Mouse (Mus musculus) kidney, postnatal 25 days (tissue): ENCODE measurements around the gene Pou2f1.

ENCODE experiments used
- DNase-seq, 2 experiments: peaks; one replicate each; pipeline ENCODE4 v3.0.0; 2021; ENCODE audit warnings: mixed read lengths in 2 of 2

The Pou2f1 gene

DNA sequence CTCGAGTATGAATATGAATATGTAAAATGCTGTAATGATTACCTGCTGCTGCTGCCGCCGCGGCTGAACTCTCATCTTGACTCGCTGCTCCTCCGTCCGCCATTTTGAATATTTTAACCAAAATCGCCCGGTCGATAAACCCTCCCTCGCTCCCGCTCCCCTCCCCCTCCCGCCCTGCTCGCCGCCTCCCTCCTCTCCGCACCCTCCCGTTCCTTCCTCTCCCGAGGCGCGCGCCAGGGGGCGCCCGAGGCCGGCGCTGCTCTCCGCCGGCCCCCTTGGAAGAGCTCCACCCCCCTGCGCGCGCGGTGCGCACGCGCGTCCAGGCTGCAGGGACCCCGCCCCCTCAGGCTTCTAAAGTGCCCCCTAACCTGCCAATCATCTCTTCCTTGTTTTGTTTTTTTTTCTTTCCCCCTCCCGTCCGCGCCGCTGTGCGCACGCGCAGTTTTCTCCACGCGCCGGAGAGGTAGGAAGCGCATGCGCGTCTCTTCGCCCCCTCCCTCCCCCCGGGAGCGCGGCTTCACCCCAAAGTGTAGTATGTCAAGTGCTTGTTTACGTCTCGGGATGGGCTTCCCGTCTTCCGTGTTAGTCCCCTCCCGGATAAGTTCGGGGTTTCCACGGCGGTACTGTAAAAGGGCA, at the start of gene Pou2f1:
Pou2f1 (minus strand) TSS at position 159 of the 636 bp plus-strand sequence.
- peak; percentile 97 to 98 for DNase-seq

DNA sequence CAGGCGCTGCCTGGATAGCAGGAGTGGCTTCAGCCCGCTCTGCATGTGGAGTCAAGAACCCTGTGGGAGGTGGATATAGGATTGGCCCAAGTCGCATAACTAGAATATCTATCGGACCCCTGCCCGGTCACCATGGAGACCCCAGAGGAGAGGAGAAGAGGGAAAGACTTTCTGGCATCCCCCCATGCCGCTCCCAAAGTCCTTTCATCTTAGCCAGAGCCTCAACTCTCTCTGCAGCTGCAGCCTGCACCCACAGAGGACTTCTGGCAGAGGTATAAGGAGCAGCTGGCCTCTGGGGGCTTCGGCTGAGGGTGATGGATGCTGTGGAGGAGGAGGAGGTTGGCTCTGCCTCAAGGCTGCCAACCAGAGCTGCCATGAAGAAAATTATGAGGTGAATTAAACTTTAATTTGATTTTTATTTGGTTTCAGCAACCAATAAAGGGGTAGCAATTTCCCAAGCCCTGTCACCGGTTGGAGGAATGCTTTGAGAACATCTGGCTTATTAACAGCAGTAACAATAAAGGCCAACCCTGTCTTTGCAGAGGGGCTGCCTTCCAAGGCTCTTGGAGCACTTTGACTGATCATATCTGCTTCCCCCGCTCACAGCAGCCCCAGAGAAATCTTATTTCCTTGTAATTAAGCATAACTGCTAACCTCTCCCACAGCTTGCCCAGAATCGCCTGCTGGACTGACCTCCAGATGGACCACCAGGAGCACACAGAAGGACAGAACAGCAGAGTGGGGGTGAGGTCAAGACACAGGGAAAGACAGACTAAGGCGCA, 46.8 kb upstream of the Pou2f1 start:
- no peak for DNase-seq

DNA sequence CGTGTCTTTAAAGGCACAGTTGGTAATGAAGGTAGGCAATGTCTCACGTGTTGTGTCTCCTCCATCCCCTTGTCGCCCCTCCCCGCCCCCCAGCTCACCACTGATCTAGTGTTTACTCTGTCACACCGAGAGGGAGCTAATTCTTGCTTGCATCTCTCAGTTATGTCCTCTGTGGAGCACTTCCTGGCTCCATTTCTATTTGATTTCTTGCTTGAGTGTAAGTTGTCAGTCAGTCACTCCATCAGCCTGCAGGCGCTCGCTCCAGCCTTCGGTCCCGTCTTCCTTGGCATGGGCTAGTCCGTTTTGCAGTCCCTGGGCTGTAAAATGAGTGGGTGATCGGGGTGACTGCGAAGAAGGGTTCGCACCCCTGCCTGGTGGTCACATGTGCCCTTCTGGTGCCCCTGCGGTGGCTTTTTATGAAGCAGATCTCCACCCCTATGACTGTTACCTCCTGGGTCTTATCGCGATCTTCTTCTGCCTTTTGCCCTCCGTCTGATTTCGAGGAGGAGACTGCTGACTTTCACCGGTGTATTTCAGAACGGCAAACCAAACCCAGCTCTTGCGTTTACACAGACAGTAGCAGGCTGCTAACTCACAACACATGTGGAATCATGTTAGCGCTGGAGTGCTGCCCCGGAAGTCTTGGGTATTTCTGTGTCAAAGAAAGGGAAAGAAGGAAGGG, 45.9 kb upstream of the Pou2f1 start:
- peak in 1 of 2 experiments; percentile 5 for DNase-seq

DNA sequence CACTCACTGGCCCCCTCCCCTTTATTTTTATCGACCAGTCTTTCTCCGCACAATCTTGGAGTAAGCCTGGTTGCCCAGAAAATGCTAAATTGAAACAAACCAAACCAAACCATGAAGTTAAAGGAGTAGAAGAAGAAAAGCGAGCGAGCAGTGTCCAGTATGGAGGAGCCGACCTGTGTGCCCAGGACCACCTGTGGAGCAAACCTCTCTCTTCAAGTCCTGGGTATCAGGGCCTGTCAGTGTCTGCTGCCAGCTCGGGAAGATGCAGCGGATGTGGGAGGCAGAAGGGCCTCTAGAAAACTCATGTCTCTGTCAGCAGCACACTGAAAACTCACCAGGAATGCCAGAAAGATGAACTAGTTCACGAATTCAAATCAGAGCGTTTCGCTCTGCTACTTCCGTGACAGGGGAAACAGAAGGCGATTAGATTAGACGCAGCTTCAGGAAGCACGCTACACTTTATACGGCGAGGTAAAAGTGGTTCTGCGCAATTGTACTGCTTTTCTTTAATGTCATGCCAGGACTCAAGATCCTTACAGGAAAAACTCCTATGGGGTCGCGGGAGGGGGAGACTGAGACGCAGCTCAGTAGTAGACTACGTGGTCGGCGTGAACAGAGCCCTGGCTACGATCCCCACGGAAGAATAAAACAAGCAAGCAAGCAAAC, 45.2 kb upstream of the Pou2f1 start:
- no peak for DNase-seq

DNA sequence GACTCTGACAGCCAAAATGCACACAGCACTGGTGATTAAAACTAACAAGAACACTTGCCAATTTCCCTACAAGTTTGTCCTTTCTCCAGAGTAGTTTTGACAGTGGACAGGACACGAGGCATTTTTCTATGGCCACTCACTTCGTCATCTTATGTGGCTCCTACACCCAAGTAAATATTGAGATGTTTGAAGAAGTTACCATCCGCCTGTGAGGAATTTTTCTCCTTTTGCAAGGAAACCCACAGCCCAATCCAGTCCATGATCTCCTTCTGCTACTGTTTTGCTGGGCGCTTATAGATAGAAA, 43.4 kb upstream of the Pou2f1 start:
- DNase-seq, result no peak

DNA sequence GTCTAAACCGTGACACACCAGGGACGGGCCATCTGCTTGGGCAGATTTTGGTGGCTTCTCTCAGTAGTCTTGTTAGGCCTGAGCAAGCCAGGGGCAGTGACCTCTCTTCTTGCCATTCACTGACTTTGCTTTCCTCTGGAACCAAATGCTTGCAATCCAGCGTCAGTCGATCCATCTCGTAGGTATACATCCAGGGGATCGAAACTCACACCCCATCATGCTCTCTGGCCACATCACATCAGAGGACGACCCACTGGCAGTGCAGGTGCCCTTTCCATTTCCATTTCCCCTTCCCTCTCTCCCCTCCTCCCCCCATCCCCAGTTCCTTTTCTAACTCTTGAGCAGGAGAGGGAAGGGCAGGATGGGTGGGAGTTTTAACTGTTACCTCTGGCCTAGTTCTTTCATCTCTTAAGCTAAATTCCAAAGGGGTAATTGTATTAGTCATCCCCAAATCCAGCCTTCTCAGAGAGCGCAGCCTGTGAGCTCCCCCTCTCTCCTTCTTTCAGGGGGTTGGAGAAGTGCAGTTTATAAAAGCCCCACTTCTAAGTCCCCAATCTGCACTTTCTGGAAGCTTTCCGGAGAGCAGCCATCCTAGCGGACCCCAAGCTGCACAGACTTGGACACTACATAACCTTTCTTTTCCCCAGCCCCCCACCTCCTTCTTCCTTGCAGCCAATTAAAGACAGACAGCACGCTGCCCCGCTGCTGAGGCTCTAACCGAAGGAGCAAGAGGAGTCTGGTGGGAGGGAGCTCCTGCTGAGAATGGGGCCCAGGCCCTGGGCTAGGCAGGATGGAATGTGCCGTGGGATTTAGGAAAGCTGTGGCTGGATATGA, 42.8 kb upstream of the Pou2f1 start:
- no peak for DNase-seq

DNA sequence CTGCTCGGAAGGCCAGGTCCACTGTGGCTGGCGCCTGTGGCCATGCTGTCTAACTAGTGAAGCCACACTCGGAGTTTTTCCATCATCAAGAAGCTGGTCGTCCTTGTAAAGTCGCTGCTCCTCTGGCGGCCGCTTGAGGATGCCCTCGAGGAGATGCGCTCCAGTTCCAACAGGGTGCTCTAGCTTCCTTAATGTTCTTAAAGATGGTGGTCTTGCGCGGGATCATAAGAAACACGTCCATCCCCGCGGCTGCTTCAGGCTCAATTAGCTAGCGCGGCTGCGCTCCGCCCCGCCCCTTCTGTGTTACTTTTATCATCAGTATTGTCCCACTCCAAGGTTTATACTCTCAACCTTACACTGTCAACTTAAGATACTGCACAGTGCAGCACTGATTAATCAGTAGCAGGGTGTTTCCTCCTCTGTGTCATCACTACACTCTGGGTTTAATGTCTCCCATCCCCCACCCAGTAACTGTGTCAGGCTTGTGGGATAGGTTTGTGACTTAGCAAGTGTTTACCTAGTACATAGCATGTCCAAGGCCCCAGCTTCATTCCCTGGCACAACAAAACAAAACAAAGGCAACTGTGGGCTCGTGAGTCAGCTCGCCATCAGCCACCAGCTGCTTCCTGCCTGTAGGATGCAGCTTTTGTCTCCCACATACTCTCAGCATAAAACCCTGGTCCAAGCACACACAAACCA, 41.1 kb upstream of the Pou2f1 start:
- no peak for DNase-seq

DNA sequence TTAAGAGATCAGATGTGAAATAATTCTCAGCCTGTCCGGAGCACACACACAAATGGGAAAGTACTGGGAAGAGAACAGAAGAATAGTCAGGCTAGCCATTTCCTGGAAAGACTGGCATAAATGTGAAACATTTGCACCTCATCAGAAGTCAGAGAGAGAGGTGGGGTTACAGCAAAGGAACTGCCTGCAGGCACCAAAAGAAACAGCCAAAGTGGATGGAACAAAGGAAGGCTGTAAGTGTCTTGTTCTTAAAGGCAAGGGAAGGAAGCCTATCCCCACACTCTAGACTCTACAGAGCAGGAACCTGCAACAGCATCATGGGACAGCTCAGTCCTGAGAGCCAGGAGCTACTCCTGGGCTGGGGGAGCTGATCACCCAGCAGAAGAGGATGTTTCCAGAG, 39.0 kb upstream of the Pou2f1 start:
- no peak for DNase-seq

DNA sequence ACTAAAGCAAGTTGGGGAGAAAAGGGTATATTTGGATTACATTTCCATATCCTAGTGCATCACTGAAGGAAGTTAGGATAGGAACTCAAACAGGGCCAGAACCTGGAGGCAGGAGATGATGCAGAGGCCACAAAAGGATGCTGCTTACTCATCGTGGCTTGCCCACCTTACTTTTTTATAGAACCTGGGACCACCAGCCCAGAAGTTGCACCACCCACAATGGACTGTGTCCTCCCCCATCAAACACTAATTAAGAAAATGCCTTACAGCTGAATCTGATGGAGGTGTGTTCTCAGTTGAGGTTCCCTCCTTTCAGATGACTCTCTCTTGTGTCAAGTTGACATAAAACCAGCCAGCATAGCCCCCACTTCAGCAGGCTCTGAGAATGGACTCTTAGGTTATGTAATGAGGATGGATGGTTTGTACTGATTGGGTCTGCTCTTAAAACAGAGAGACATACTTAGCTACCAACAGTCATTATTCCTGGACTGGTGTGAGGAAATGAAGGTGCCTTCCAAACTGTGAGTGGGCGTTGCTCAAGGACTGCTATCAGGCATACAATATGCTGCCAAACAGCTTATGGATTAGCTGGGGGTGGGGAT, 36.4 kb upstream of the Pou2f1 start:
- no peak for DNase-seq

DNA sequence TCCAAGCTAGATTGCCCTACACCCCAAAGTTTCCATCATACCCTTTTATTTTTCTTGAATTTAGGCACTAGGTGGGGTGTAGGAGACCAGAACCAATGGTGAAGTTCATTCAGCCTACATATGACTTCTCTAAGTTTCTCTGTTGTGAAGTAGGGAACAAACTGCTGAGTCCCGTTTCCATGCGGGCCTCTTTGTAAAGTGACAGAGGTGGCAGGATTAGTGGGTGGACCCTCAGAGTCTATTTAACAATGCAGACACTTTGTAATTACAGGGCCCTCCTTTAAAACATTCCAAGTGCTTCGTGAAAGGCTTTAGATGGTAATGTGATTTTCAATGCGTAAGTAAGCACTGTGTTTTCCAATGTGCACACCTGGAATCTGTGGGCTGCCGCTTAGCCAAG, 32.6 kb upstream of the Pou2f1 start:
- no peak for DNase-seq

DNA sequence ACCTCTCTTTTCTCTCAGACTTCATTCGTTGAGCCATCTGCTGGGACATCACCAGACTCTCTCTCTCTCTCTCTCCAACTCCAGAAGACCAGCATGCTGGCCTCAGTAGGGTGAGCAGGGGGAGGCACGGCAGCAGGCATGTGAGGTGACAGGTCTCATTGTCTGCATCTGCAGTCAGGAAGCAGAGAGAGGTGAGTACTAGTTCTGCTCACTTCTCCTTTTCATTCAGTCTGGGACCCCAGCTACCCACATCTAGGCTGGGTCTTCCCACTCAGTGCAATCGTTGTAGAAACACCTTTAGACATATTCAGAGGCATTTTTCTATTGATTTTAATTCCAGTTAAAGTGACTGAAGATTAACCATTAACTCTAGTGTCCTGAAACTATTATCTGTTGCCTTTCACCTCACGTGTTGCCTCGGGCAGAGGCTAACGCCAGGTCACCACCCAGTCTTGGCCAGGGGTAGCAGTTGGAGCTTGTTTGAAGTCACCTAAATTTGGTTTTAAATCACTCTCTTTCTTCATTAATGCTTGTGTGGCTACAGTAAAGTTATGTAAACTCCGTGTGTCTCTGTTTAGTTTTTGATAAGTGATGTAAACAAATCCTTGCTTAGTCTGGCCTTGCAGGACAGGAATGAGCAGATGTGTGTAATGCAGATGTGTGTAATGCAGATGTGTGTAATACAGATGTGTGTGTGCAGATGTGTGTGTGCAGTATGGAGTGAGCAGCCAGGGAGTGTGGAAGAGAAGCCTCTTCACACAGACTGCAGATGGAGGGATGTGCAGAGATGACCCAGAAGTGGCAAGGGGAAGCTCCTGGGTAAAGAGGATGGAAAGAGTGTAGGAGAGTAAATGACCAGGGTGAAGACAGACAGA, 29.4 kb upstream of the Pou2f1 start:
- no peak for DNase-seq

DNA sequence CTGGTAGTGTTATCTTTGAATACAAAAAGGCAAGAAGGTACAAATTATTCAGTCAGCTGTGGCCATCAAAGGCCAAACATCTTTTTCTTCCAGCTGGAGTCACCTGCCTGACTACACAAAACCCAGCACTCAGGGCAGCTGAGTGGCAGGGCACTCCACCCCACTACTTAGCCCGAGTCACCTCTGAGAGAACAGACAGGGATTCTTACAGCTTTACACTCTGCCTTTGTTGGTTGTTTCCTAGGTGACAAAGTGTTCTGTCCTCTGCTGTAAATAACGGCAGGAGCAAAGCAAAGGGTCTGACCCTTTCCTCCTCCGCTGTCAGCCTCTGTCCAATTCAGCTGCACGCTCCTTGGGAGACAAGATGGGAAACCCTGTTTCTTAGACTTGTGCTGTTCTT, 21.5 kb upstream of the Pou2f1 start:
- DNase-seq, result no peak

DNA sequence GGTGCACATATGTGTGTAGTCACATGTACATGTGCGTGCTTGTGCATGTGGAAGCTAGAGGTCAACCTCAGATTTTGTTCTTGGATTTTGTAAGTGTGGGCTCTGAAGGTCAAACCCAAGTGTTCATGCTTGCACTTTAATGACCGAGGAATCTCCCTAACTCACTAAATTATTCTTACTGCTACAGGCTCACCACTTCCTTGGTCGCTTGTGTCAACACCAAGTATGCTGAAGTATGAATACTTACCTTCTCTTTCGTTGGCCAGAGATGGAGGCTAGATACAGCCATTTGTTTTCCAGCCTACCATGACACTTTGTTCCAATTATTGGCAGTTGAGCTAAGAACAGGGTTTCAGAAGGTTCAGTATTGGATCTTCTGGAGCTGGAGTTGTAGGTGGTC, 14.7 kb upstream of the Pou2f1 start:
- DNase-seq, result no peak

DNA sequence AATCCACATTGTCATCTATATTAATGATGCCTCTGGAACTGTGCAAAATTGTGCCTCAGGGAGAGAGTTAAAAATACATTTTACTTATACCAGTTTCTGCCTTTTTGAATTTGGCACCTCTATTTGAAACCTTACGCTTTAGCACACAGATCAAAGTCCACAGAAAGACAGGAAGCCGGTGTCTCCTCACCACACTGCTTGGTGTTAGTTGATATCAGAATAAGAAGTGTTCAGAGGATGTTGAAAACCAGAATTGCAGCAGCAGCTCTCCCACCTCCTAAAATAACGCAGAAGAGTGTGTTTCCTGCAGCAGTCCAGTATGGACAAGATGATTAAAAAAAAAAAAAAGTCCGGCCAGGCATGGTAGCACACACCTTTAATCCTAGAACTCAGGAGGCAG, 13.8 kb upstream of the Pou2f1 start:
- DNase-seq, result no peak

DNA sequence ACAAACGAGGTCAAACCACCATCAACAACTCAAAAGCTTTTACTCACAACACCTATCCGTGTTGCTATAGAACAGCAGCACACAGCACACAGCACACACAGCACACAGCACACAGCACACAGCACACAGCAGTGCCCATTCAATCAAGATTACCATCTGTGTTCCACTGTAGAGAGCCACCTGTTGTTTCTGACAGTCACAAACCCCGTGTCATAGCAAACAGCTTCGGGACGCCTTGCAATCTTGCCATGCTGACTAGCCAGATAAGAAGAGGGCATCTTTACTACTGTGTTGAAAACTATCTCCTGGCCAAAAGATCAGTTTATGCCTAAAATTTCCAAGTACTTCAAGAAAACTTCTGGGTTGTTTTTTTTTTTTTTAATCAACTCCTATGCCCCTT, 12.1 kb upstream of the Pou2f1 start:
- DNase-seq, result no peak

DNA sequence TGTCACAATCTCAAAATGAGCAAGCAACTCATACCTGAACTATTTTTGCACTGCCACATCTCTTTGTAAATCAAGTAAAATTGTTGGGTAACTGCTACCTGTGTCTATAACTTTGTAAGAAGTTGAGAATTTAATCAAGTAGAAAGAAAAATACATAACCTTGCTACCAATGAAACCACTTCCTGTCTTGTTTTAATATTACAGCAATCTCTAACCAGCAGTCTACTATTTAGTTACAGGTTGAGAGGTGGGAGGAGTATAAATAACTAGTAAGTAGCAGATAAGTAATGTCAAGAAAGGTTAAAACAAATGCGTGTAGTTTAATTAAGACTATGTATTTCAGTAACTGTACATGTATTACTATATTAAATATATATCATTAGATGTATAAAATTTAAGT, 7.6 kb upstream of the Pou2f1 start:
- DNase-seq, result no peak

DNA sequence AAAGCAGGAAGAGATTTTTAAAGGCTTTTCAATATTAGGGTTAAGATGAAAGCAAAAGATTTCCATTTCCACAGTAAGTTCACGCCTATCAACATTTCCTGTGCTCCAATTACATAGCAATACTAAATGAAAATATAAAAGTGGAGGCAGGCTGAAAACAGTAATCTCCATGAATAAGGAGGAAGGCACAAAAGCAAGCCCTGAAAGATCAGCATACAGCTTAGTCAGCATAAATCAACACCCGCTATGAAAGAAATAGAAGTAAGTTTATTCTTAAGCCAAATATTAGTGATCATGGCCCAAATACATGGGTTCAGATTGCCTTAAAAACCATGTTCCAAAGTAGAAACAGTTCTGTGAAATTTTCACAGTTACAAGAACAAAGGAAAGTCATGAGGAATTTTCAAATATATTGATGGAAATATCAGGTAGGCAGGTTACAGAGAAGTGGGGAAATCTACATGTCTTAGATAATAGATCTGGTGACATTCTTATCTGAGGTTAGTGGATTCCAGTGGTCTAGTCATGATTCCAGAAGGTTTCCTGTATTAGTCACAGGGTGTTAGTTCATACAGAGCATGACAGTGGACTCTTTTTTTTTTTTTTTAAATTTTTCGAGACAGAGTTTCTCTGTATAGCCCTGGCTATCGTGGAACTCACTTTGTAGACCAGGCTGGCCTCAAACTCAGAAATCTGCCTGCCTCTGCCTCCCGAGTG, 6.3 kb upstream of the Pou2f1 start:
- DNase-seq, result no peak

DNA sequence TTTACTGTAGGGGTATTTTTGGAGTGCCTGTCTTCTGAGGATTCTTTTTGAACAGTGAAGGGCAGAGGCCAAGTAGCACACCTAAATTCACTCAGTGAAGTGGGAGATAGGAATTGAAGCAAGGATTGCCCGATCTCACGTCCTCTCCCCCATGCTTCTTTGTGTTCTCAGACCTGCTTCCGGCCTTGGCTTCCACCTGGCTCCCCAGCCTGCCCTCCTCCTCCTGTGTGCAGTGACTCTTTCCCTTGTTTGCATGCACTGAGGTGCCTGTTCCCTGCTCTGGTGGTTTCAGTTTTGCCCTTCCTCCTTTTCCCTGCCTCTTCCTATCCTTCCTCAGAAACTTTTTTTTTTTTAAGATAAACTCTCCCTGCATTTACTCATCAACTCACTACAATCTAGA, 4.5 kb upstream of the Pou2f1 start:
- no peak for DNase-seq

DNA sequence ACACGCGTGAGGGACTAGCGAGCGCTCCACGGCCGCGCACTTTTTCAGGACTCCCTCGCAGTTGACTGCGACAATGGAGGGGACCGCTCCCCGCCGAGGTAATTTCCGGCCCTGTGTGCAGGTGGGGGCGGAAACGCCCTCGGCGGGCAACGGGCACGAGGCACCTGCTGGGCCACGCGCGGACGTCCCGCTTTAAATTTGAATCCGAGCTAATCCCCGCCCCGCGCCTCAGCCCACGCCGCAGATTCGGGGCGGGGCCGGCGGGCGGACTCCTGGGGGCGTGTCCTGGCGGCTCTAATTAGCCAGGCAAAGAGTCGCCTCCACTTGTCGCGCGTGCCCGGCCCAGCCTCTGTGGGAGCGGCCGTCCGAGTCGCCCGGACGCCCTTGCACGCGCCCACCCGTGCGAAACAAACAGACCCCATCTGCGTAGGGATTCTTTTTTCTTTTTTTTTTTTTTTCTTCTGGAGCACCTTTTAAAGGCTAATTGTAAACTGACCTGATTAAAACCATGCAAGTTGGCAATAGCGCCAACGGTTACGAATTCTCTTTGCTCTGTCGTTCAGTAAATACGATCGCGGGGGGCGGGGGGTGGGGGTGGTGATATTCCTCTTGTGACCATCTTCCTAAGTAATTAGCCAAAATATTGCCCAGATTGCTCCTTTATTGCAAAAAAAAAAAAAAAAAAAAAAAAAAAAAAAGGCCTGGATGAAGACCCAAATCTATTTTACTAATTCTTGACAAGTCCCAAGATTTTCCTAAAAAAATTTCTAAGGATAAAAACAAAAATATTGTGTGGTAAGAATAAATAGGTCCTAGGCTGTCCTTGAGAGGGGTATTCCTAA, 924 bp upstream of the Pou2f1 start:
- DNase-seq, result peak; percentile 96 to 97
